Mouse (Mus musculus) embryonic fibroblast, embryonic 13.5 days (primary cell): ENCODE results near the gene Mast1.

Experiments
- CTCF ChIP-seq: IDR thresholded peaks from 2 replicates; pipeline ENCODE4 v1.5.1; 2011; ENCODE audit warnings: mild to moderate bottlenecking, control low read depth, low read length, moderate library complexity, borderline replicate concordance; ENCODE audit not compliant: insufficient read depth
- POLR2A ChIP-seq: IDR thresholded peaks from 2 replicates; pipeline ENCODE4 v1.6.1; 2011; ENCODE audit warnings: low read depth, mild to moderate bottlenecking, control low read depth, low read length, moderate library complexity

- TF ChIP-seq CTCF (no peak), POLR2A (no peak)
Measured at GRCm38 (mm10) chr8:84952612-84953255, 15.6 kb upstream of the Mast1 start.
